8 mouse cellular contexts compared by ENCODE assay signal in genomic region chr11:12359336-12360000, GRCm38 (mm10).
DNase-seq lines count a peak whose midpoint lies in the region; ATAC-seq and TF ChIP-seq lines count a peak whose summit lies in the region.

No protein-coding gene starts in this region.

- no peaks in the 10 kb centered on the region for H3K4me1 ChIP-seq in cerebellum, adult 2 months (ENCODE audit: control insufficient read depth, insufficient read depth, low read length)
- peaks cover 6% of the 10 kb centered on the region; the same call in 1 of the 2 replicates for H3K4me1 ChIP-seq in embryonic facial prominence, embryonic 14.5 days (ENCODE audit: control insufficient read depth, insufficient read depth, low read length)
- peaks cover 5% of the 10 kb centered on the region; the same call in 1 of the 2 replicates for H3K4me1 ChIP-seq in heart, embryonic 11.5 days (ENCODE audit: control insufficient read depth, insufficient read depth, low read length)
- H3K4me1 ChIP-seq in kidney, embryonic 14.5 days (ENCODE audit: control insufficient read depth, insufficient read depth, low read length) = no peaks in the 10 kb centered on the region
- H3K4me1 ChIP-seq in limb, embryonic 14.5 days (ENCODE audit: control insufficient read depth, insufficient read depth, low read length) = 0 out of 2 replicates have a peak, but pooled peaks cover 2% of the 10 kb centered on the region
- no peaks in the 10 kb centered on the region for H3K4me1 ChIP-seq in neural tube, embryonic 14.5 days (ENCODE audit: control insufficient read depth, insufficient read depth, low read length)

- H3K4me2 ChIP-seq in embryonic facial prominence, embryonic 14.5 days (ENCODE audit: low read depth, low read length) = no peak overlapping the region
- no peak overlapping the region for H3K4me2 ChIP-seq in heart, embryonic 11.5 days
- H3K4me2 ChIP-seq in kidney, embryonic 14.5 days (replicated peaks; ENCODE audit: low read depth, low read length) = no peak overlapping the region
- H3K4me2 ChIP-seq in limb, embryonic 14.5 days (replicated peaks; ENCODE audit: low read depth, low read length, severe bottlenecking) = no peak overlapping the region
- H3K4me2 ChIP-seq in neural tube, embryonic 14.5 days (ENCODE audit: low read depth, low read length) = no peak overlapping the region

- H3K9ac ChIP-seq in embryonic facial prominence, embryonic 14.5 days (ENCODE audit: low read depth, low read length) = no peak overlapping the region
- no peak overlapping the region for H3K9ac ChIP-seq in heart, embryonic 11.5 days (ENCODE audit: low read depth, low read length)
- no peak overlapping the region for H3K9ac ChIP-seq in kidney, embryonic 14.5 days (ENCODE audit: low read depth, low read length)
- H3K9ac ChIP-seq in limb, embryonic 14.5 days (ENCODE audit: low read depth, low read length, severe bottlenecking) = no peak overlapping the region
- no peak overlapping the region for H3K9ac ChIP-seq in neural tube, embryonic 14.5 days (replicated peaks; ENCODE audit: low read depth, low read length)

- H3K27me3 ChIP-seq in cerebellum, adult 2 months (ENCODE audit: control insufficient read depth, insufficient read depth, low read length) = no peaks in the 10 kb centered on the region
- H3K27me3 ChIP-seq in embryonic facial prominence, embryonic 14.5 days (replicated peaks; ENCODE audit: control insufficient read depth, insufficient read depth, low read length) = no peaks in the 10 kb centered on the region
- no peaks in the 10 kb centered on the region for H3K27me3 ChIP-seq in heart, embryonic 11.5 days (ENCODE audit: control insufficient read depth, insufficient read depth, low read length)
- H3K27me3 ChIP-seq in kidney, embryonic 14.5 days (ENCODE audit: control insufficient read depth, insufficient read depth, low read length) = no peaks in the 10 kb centered on the region
- H3K27me3 ChIP-seq in limb, embryonic 14.5 days (ENCODE audit: control insufficient read depth, insufficient read depth, low read length) = no peaks in the 10 kb centered on the region
- H3K27me3 ChIP-seq in neural tube, embryonic 14.5 days (ENCODE audit: control insufficient read depth, insufficient read depth, low read length) = no peaks in the 10 kb centered on the region

- 13% methylated on average over 2 of the region's 2 CpGs for WGBS in cerebellum, adult 2 months
- 7% methylated on average over 2 of the region's 2 CpGs for WGBS in embryonic facial prominence, embryonic 14.5 days
- 18% methylated on average over 2 of the region's 2 CpGs for WGBS in heart, embryonic 11.5 days (ENCODE audit: insufficient replicate concordance)
- 17% methylated on average over 2 of the region's 2 CpGs for WGBS in kidney, embryonic 14.5 days
- 16% methylated on average over 2 of the region's 2 CpGs for WGBS in limb, embryonic 14.5 days
- 10% methylated on average over 2 of the region's 2 CpGs for WGBS in neural tube, embryonic 14.5 days

- no peak overlapping the region for H3K4me3 ChIP-seq in cerebellum, adult 2 months (replicated peaks; ENCODE audit: insufficient read depth, low read depth, low read length)
- H3K4me3 ChIP-seq in embryonic facial prominence, embryonic 14.5 days (ENCODE audit: low read depth, low read length) = no peak overlapping the region
- no peak overlapping the region for H3K4me3 ChIP-seq in heart, embryonic 11.5 days (ENCODE audit: low read depth, low read length)
- no peak overlapping the region for H3K4me3 ChIP-seq in kidney, embryonic 14.5 days (ENCODE audit: low read length)
- H3K4me3 ChIP-seq in limb, embryonic 14.5 days (replicated peaks; ENCODE audit: low read length) = no peak overlapping the region
- no peak overlapping the region for H3K4me3 ChIP-seq in neural tube, embryonic 14.5 days (ENCODE audit: low read depth, low read length)

- peak; percentile 93 for ATAC-seq in embryonic facial prominence, embryonic 14.5 days (ENCODE audit: low read depth)
- ATAC-seq in heart, embryonic 11.5 days (replicated peaks; ENCODE audit: insufficient number of reproducible peaks, low FRiP score, low TSS enrichment) = peak; percentile 78
- peak; percentile 92 for ATAC-seq in kidney, embryonic 14.5 days (ENCODE audit: low FRiP score, low TSS enrichment)
- ATAC-seq in limb, embryonic 14.5 days (ENCODE audit: low FRiP score, low read depth) = peak; percentile 88
- peak; percentile 98 for ATAC-seq in neural tube, embryonic 14.5 days (ENCODE audit: low read depth)

- peak; percentile 51 for TF ChIP-seq CTCF in cerebellum, adult 2 months (IDR thresholded peaks at IDR 0.05; ENCODE audit: borderline replicate concordance, insufficient read depth, low read depth, low read length)

- H3K9me3 ChIP-seq in embryonic facial prominence, embryonic 14.5 days (ENCODE audit: control insufficient read depth, low read length) = no peaks in the 10 kb centered on the region
- no peaks in the 10 kb centered on the region for H3K9me3 ChIP-seq in heart, embryonic 11.5 days (replicated peaks; ENCODE audit: control insufficient read depth, low read length)
- H3K9me3 ChIP-seq in kidney, embryonic 14.5 days (ENCODE audit: control insufficient read depth, low read length) = no peaks in the 10 kb centered on the region
- H3K9me3 ChIP-seq in limb, embryonic 14.5 days (ENCODE audit: control insufficient read depth, low read length) = no peaks in the 10 kb centered on the region
- H3K9me3 ChIP-seq in neural tube, embryonic 14.5 days (ENCODE audit: control insufficient read depth, low read length) = no peaks in the 10 kb centered on the region

- no peak for TF ChIP-seq POLR2A in cerebellum, adult 2 months (IDR thresholded peaks at IDR 0.05; ENCODE audit: borderline replicate concordance, insufficient read depth, low read length)
- TF ChIP-seq POLR2A in limb, embryonic 14.5 days (IDR thresholded peaks at IDR 0.05; ENCODE audit: borderline replicate concordance, extremely low read depth, insufficient read depth, insufficient read length) = no peak

- no peaks in the 10 kb centered on the region for H3K36me3 ChIP-seq in embryonic facial prominence, embryonic 14.5 days (ENCODE audit: control insufficient read depth, insufficient read depth, low read length)
- no peaks in the 10 kb centered on the region for H3K36me3 ChIP-seq in heart, embryonic 11.5 days (ENCODE audit: control insufficient read depth, insufficient read depth, low read length)
- H3K36me3 ChIP-seq in kidney, embryonic 14.5 days (ENCODE audit: control insufficient read depth, insufficient read depth, low read length) = no peaks in the 10 kb centered on the region
- no peaks in the 10 kb centered on the region for H3K36me3 ChIP-seq in limb, embryonic 14.5 days (ENCODE audit: control insufficient read depth, insufficient read depth, low read length)
- no peaks in the 10 kb centered on the region for H3K36me3 ChIP-seq in neural tube, embryonic 14.5 days (ENCODE audit: control insufficient read depth, insufficient read depth, low read length)

- DNase-seq in cerebellum, adult 2 months = peak; percentile 8 to 11
- DNase-seq in cerebellum, postnatal 36 days = no peak
- peak; percentile 93 for DNase-seq in embryonic facial prominence, embryonic 14.5 days (ENCODE audit: low spot score)
- peak; percentile 75 for DNase-seq in limb, embryonic 14.5 days (ENCODE audit: low spot score)
- DNase-seq in thymus, adult 18-20 months = no peak

- H3K27ac ChIP-seq in cerebellum, adult 2 months (ENCODE audit: insufficient read depth, low read length) = no peak overlapping the region
- no peak overlapping the region for H3K27ac ChIP-seq in embryonic facial prominence, embryonic 14.5 days (replicated peaks; ENCODE audit: low read depth, low read length)
- H3K27ac ChIP-seq in heart, embryonic 11.5 days (ENCODE audit: low read depth, low read length) = no peak overlapping the region
- H3K27ac ChIP-seq in kidney, embryonic 14.5 days (ENCODE audit: low read depth, low read length) = no peak overlapping the region
- H3K27ac ChIP-seq in limb, embryonic 14.5 days (replicated peaks; ENCODE audit: low read depth, low read length) = no peak overlapping the region
- no peak overlapping the region for H3K27ac ChIP-seq in neural tube, embryonic 14.5 days (ENCODE audit: low read depth, low read length)

Comparison
In these comparisons a context has a peak if more than half of its experiments do, and no peak if none do; other contexts are left out.
1. DNase-seq: peak in cerebellum, adult 2 months (2 of 2), embryonic facial prominence, embryonic 14.5 days (single experiment) and limb, embryonic 14.5 days (single experiment); none in cerebellum, postnatal 36 days (0 of 2) and thymus, adult 18-20 months (0 of 2).
2. Peak in every context shown above with its lines, with median percentiles within 50 percentile points of each other: ATAC-seq.